Mouse (Mus musculus) bone marrow macrophage, adult 2 months (primary cell): ENCODE measurements around the gene Tpd52l2.

ENCODE experiments used
- CTCF ChIP-seq: IDR thresholded peaks from 2 replicates; pipeline ENCODE4 v1.5.1; 2012; ENCODE audit warnings: low read depth, mild to moderate bottlenecking, low read length, moderate library complexity
- POLR2A ChIP-seq: IDR thresholded peaks from 2 replicates; pipeline ENCODE4 v1.6.1; 2012; ENCODE audit warnings: mild to moderate bottlenecking, low read depth, low read length, borderline replicate concordance

DNA sequence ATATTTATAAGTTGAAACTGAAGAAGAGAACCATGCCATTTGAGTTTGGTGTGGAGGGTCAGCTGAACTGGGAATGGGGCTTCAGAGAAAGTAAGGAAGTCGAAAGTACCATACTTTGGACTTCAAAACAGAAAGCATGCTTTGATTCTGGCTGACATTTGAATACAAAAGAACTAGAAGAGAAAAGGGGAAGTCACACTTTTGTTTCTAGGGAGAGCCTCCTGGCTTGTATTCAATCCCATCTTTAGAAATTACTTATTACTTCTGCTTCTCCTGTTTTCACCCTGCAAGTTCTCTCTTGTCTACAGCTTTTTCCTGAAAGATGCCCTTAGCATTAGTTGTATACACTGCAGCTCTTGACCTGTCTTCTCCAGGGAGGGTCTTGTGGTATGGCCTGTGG is 51.3 kb downstream of the Tpd52l2 start:
- TF ChIP-seq CTCF (no peak), POLR2A (no peak)
